Mouse (Mus musculus) cerebellum, adult 2 months (tissue): Measurements from ENCODE around the gene Rho.

Source experiments
- CTCF ChIP-seq: fragments of 200-500 bp; IDR thresholded peaks from 2 replicates; pipeline ENCODE4 v1.5.1; 2011; ENCODE audit warnings: low read depth, mild to moderate bottlenecking, control low read depth, low read length, moderate library complexity, borderline replicate concordance; ENCODE audit not compliant: insufficient read depth
- POLR2A ChIP-seq: fragments of 200-500 bp; IDR thresholded peaks from 2 replicates; pipeline ENCODE4 v1.6.1; 2011; ENCODE audit warnings: low read length, control low read depth, borderline replicate concordance; ENCODE audit not compliant: insufficient read depth

GRCm38 (mm10) chr6:115946389-115946788, 14.8 kb downstream of the Rho start:
- TF ChIP-seq POLR2A, result no peak
- TF ChIP-seq CTCF, result no peak
